Mouse (Mus musculus) layer of hippocampus, adult 9-11 months (tissue): ENCODE measurements around the gene Nfkbia.

Experiments used
- DNase-seq: peaks from one replicate; pipeline ENCODE4 v3.0.0; 2022

Nfkbia gene

DNA sequence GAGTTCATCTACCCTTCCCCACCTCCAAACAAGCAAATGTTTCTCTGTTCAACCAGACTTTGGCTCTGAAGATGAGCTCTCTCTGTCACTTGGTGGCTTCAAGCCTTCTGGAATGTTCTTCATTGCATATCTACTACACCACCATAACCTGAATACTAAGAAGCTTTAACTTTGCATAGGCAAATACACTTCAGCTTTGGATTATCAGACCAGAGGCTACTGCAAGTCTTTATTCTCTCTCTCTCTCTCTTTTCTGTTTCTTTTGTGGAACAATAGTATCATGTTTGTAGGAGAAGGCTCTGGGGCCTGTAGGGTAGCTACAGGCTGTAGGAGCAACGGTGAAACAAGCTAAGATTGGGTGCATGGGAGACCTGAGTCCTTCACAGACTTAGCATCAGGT, 50.2 kb downstream of the Nfkbia start:
- no peak for DNase-seq

DNA sequence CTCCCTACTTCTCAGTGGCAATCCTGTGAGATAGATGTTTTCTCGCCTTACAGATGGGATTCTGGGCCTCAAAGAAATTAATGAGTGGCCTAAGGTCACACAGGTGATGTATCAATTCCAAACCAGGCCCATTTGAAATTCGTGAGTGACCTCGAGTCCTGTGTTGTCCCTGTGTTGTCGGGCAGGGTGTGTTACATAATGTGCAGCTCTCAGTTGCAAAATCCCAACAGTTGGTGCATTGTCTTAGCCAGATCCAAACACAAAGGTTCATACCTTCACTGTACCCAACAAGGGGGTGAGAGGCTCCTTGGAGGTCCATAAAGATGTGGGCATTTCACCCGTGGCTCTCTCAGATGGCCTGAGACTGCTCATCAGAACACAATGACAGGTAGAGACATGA, 52.0 kb downstream of the Nfkbia start:
- no peak for DNase-seq
